Mouse (Mus musculus) Patski (cell line): ENCODE data around the gene Gm17545. TPM values are rescaled to one million over a fixed set of nuclear protein-coding genes. Genes with fewer than 3 reads are reported as not detected.
"Not testable (repeated sequence)": the region's sequence is repeated elsewhere in the genome, so short reads cannot be mapped to it uniquely, and the experiment has no call there.

Source experiments
- ATAC-seq: fragments of 100-300 bp; one replicate; pipeline ENCODE4 v1.8.0; 2021
- CTCF ChIA-PET: fragments of 350-600 bp; sonication (Branson Sonifier 250); formaldehyde crosslinking; loops from one replicate; lab custom pipeline; 2022; ENCODE audit warnings: inconsistent platforms; lab: Charles Lee
- POLR2A ChIA-PET: fragments of 350-600 bp; sonication (Branson Sonifier 250); formaldehyde crosslinking; loops from one replicate; lab custom pipeline; 2022; ENCODE audit warnings: antibody characterized with exemption, inconsistent platforms; lab: Charles Lee
- DNase-seq: peaks from one replicate; pipeline ENCODE4 v3.0.0-alpha.2; 2011; ENCODE audit warnings: low read depth, low spot score
- H3K27me3 ChIP-seq: fragments of 371-371 bp; one replicate; pipeline ENCODE4 v1.5.1; 2021
- CTCF ChIP-seq: fragments of 100-300 bp; IDR thresholded peaks from one replicate; pipeline ENCODE4 v1.5.1; 2021
- in situ Hi-C: fragments of 300-500 bp; cut with MboI; formaldehyde crosslinking; loops from 3 replicates; pipeline ENCODE4 v1.11.1; 2018; ENCODE audit warnings: low pct_unique_long_range_greater_than_20kb, mixed read lengths
- polyA plus RNA-seq: library from polyadenylated mRNA; unstranded; gene quantifications from one replicate; pipeline ENCODE4 v1.2.3, GENCODE M21; 2021

The Gm17545 gene
- not detected for polyA plus RNA-seq

- ATAC-seq, in situ Hi-C loops, CTCF ChIA-PET, DNase-seq, POLR2A ChIA-PET, H3K27me3 ChIP-seq: not testable (repeated sequence)
These were observed at the start of gene Gm17545 for GRCm38 (mm10) chr9:22453990-22454389. Gm17545 (plus strand) TSS chr9:22454290.

- DNase-seq = no peak
- TF ChIP-seq CTCF = no peak
- in situ Hi-C loops = loop anchor here (10.0 kb wide), 1 partner anchor 341 kb away; no protein-coding TSS in a partner anchor
- no peak for ATAC-seq
- H3K27me3 ChIP-seq = no peaks in the 10 kb centered on the region
- CTCF ChIA-PET = no interaction called here
- POLR2A ChIA-PET = no interaction called here
These were observed 48.7 kb upstream of the Gm17545 start for GRCm38 (mm10) chr9:22405414-22405813.

- DNase-seq, POLR2A ChIA-PET, H3K27me3 ChIP-seq, ATAC-seq: not testable (repeated sequence)
- CTCF ChIA-PET = interaction anchor here (1.3 to 1.7 kb wide), 2 partner anchors 9 to 252 kb away, joined by 5 to 6 read pairs; no protein-coding TSS in a partner anchor
- TF ChIP-seq CTCF = peak; percentile 35
- in situ Hi-C loops = loop anchor here (10.0 kb wide), 1 partner anchor 343 kb away; no protein-coding TSS in a partner anchor
These were observed 46.5 kb upstream of the Gm17545 start for GRCm38 (mm10) chr9:22407633-22408032.

GRCm38 (mm10) chr9:22408344-22408743 lies 45.7 kb upstream of the Gm17545 start:
- ChIA-PET POLR2A (interaction anchor here (1.0 kb wide), 1 partner anchor 183 kb away, joined by 8 read pairs; the partner anchor contains the start of gene Zfp809), CTCF (interaction anchor here (0.9 to 1.7 kb wide), 4 partner anchors 10 to 266 kb away, joined by 3 to 6 read pairs (median 4); no protein-coding TSS in a partner anchor)
- in situ Hi-C loops = loop anchor here (10.0 kb wide), 1 partner anchor 344 kb away; no protein-coding TSS in a partner anchor
- DNase-seq, H3K27me3 ChIP-seq, ATAC-seq: not testable (repeated sequence)
- TF ChIP-seq CTCF = peak; percentile 71

- POLR2A ChIA-PET = interaction anchor here (1.8 kb wide), 1 partner anchor 16 kb away, joined by 6 read pairs; no protein-coding TSS in a partner anchor
- TF ChIP-seq CTCF = no peak
- in situ Hi-C loops = loop anchor here (10.0 kb wide), 1 partner anchor 345 kb away; no protein-coding TSS in a partner anchor
- CTCF ChIA-PET = interaction anchor here (0.9 to 2.6 kb wide), 3 partner anchors 11 to 291 kb away, joined by 3 to 9 read pairs (median 4); no protein-coding TSS in a partner anchor
- no peak for ATAC-seq
- DNase-seq = no peak
- H3K27me3 ChIP-seq = no peaks in the 10 kb centered on the region
These were observed 44.6 kb upstream of the Gm17545 start for GRCm38 (mm10) chr9:22409501-22409900.

DNA sequence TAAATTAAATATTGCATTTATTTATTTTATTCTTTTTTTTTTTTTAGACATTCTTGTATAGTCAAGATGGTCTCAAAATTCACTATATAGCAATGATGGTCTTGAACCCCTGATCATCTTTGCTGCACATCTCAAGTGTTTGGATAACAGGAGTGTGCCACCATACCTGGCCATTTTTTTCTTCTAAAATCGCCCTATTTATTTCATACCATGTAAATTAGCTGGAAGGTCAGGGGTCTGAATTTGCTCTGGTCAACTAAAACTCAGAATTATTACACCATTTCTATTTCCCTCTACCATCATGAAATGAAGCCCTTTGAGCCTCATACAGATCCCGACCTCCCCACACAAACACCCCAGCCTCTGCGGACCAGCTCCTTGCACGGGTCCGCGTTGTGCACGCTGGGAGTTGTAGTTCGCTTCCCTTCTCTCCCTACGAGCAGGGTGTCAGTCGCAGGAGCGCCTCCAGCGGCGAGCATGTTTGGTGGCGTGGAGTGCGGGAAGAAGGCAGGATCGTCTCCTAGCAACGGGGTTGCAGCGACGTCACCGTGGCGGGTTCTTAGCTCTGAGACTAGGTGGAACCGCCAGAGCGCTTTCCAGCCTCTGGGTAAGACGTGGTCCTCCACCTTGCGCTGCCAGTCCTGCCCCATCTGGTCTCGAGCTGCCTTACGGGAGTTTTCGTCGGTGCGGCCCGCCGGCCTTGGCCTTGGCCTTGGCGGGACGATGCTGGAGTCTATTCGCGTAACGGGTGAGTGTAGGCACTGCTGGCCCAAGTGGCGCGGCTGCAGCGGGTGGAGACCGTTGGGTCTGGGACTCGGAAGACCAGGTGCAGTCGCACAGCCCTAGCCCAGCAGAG lies 42.9 kb upstream of the Gm17545 start, which contains the start of gene 9530077C05Rik:
Gene 9530077C05Rik (plus strand): TSS at position 512 of the 856 bp plus-strand sequence.
- POLR2A ChIA-PET = interaction anchor here (0.6 to 1.8 kb wide), 4 partner anchors 12 to 353 kb away, joined by 3 to 6 read pairs (median 3); no protein-coding TSS in a partner anchor
- peak; percentile 98 for TF ChIP-seq CTCF
- DNase-seq (peak; percentile 73), ATAC-seq (peak; percentile 99)
- CTCF ChIA-PET = interaction anchor here (0.6 to 3.3 kb wide), 14 partner anchors 11 to 268 kb away, joined by 3 to 20 read pairs (median 4); no protein-coding TSS in a partner anchor
- in situ Hi-C loops = loop anchor here (5.0 kb wide), 1 partner anchor 184 kb away; the partner anchor contains the start of gene Zfp809
- no peaks in the 10 kb centered on the region for H3K27me3 ChIP-seq

DNA sequence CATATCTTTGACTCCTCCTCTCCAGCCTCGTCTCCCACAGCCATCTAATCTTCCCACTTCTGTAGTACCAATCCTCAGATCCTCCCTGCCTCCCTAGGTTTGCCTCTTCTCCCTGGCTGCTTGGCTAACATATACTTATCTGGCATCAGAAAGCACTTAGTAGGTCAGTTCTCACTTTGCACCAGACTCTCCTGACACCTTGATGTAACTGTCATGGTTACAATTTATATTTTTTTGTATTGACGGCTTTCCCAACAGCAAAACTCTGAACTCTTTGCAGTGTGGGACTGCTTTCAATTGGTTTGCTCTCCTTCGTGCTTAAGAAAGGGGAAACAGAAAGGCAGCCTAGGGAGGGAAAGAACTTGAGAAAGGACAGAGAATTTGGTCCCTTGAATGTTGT lies 37.9 kb upstream of the Gm17545 start:
- no peaks in the 10 kb centered on the region for H3K27me3 ChIP-seq
- in situ Hi-C loops = no loop called here
- ChIA-PET CTCF (no interaction called here), POLR2A (no interaction called here)
- TF ChIP-seq CTCF = no peak
- ATAC-seq = no peak
- DNase-seq = no peak

GRCm38 (mm10) chr9:22417547-22417946 lies 36.5 kb upstream of the Gm17545 start:
- POLR2A ChIA-PET = no interaction called here
- CTCF ChIA-PET = interaction anchor here (1.4 kb wide), 1 partner anchor 12 kb away, joined by 3 read pairs; no protein-coding TSS in a partner anchor
- H3K27me3 ChIP-seq = no peaks in the 10 kb centered on the region
- TF ChIP-seq CTCF = no peak
- no peak for DNase-seq
- ATAC-seq = no peak
- in situ Hi-C loops = no loop called here

DNA sequence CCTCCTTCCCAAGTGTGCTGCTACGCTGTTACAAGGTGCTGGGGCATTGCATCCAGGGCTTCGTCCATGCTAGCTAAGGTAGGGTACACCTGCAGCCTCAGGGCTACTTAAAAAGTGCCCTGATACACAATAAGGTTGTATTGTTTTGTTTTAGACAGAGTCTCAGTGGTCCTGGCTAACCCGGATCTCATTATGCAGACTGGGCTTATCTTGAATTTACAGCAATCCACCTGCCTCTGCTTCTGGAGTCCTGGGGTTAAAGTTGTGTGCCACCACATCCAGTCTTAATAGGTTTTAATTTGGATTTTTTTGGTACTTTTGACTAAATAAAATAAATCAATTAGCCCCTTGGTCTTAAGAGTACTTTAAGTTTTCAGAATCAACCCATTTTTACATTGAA lies 34.2 kb upstream of the Gm17545 start:
- in situ Hi-C loops = no loop called here
- no peak for ATAC-seq

DNA sequence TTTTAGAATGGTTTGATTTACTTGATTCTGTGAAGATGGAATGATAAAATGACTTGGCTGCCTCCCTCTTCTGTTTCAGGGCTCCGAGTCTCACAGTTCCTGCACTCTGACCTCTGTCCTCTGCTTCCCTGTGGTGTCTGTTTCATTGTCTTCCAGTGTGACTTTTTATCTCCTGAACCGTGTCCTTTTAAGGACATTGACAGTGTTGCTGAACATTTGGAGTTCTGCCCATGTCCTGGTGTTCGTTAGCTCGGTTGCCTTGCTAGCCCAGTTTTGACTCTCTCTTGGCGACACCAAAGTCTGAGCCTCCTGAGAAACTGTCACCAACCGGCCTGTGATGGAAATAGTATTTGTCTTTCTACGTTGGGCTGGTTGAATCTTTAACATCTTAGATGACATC lies 33.6 kb upstream of the Gm17545 start:
- no peaks in the 10 kb centered on the region for H3K27me3 ChIP-seq
- CTCF ChIA-PET = no interaction called here
- in situ Hi-C loops = no loop called here
- no peak for TF ChIP-seq CTCF
- POLR2A ChIA-PET = interaction anchor here (0.6 kb wide), 1 partner anchor 329 kb away, joined by 3 read pairs; no protein-coding TSS in a partner anchor
- no peak for DNase-seq
- no peak for ATAC-seq

More for the DNA sequence above, 34.2 kb upstream of the Gm17545 start:
- no peaks in the 10 kb centered on the region for H3K27me3 ChIP-seq
- POLR2A ChIA-PET = no interaction called here
- CTCF ChIA-PET = no interaction called here
- TF ChIP-seq CTCF = no peak
- DNase-seq = no peak
